ENCODE assay signal across 10 mouse cellular contexts in the genomic region with DNA sequence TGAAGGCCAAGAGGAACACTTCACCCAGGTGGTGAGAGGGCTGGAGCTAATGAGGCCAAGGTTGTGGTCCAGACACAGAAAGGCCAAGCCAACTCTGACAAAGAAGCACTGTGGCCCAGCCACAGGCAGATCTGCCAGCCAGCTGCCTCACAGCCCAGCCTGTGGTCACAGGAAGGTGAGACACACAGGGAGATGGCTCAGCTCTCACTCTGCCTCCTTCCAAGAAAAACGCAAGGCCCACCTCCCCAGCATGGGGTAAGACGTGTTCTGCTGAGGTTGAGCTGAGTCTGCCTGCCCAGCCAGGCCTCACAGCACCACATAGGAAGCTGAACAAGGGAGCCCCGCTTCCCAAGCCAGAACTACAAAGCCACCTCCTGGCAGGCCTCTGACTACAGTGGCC. TPM values are rescaled to one million over a fixed set of nuclear protein-coding genes. Genes with fewer than 3 reads are reported as not detected.
DNase-seq lines count a peak whose midpoint lies in the region; ATAC-seq and TF ChIP-seq lines count a peak whose summit lies in the region.
"Had no signal": no experiment of that assay in that cellular context is flagged by ENCODE, and none has a peak within 500 bp of the region (broad histone marks: within the 10 kb centered on the region; RNA-seq: fewer than 3 reads in every experiment).

No protein-coding gene starts in this region.

- CTCF ChIA-PET in Patski (lab: Charles Lee) = interaction anchor here (1.0 to 1.2 kb wide), 2 partner anchors 10 to 13 kb away, joined by 3 read pairs; no protein-coding TSS in a partner anchor

- no peak overlapping the region for H3K4me3 ChIP-seq in hindbrain, embryonic 13.5 days
- no peak overlapping the region for H3K4me3 ChIP-seq in hindbrain, embryonic 12.5 days
- H3K4me3 ChIP-seq: forebrain, embryonic 13.5 days had no signal

- H3K36me3 ChIP-seq in hindbrain, embryonic 13.5 days = no peaks in the 10 kb centered on the region
- 0 out of 2 replicates have a peak, but pooled peaks cover 4% of the 10 kb centered on the region for H3K36me3 ChIP-seq in hindbrain, embryonic 12.5 days

- DNase-seq in adrenal gland, adult (ENCODE audit: inconsistent age in 2 of 2, low spot score in 1 of 2) = peak; percentile 18 to 56
- DNase-seq in adrenal gland, postnatal 4 days (ENCODE audit: low spot score in 2 of 2) = no peak
- DNase-seq in Patski (ENCODE audit: low read depth, low spot score) = peak; percentile 64
- DNase-seq in heart, postnatal 10 days = peak; percentile 19 to 30
- no peak for DNase-seq in thymus, postnatal 10 days (ENCODE audit: low spot score in 2 of 2)

- POLR2A ChIA-PET in Patski (lab: Charles Lee) = no interaction called here

- no peak for TF ChIP-seq CTCF in Patski (IDR thresholded peaks at IDR 0.05)

- no peak for ATAC-seq in hindbrain, embryonic 13.5 days (ENCODE audit: low FRiP score)
- ATAC-seq in hindbrain, embryonic 12.5 days (ENCODE audit: low FRiP score) = no peak
- ATAC-seq in Patski = peak; percentile 70
- no peak for ATAC-seq in frontal cortex, adult (ENCODE audit: low TSS enrichment)
- ATAC-seq: activated CD4-positive, CD25-positive, alpha-beta regulatory T cell, adult 4 months; forebrain, embryonic 13.5 days had no signal

- no peaks in the 10 kb centered on the region for H3K27me3 ChIP-seq in hindbrain, embryonic 13.5 days
- no peaks in the 10 kb centered on the region for H3K27me3 ChIP-seq in hindbrain, embryonic 12.5 days
- H3K27me3 ChIP-seq in Patski = no peaks in the 10 kb centered on the region
- H3K27me3 ChIP-seq: forebrain, embryonic 13.5 days had no signal

- in situ Hi-C loops in Patski (cut with MboI; ENCODE audit: low pct_unique_long_range_greater_than_20kb) = no loop called here

- peaks cover 13% of the 10 kb centered on the region; the same call in 1 of the 2 replicates for H3K4me1 ChIP-seq in hindbrain, embryonic 13.5 days (replicated peaks)
- peaks cover 16% of the 10 kb centered on the region for H3K4me1 ChIP-seq in hindbrain, embryonic 12.5 days
- H3K4me1 ChIP-seq: forebrain, embryonic 13.5 days had no signal

- no peaks in the 10 kb centered on the region for H3K9me3 ChIP-seq in hindbrain, embryonic 13.5 days
- no peaks in the 10 kb centered on the region for H3K9me3 ChIP-seq in hindbrain, embryonic 12.5 days (replicated peaks)
- H3K9me3 ChIP-seq: forebrain, embryonic 13.5 days had no signal

- H3K27ac ChIP-seq in hindbrain, embryonic 13.5 days = peak overlapping the region; percentile 15; the same call in 1 of the 2 replicates
- no peak overlapping the region for H3K27ac ChIP-seq in hindbrain, embryonic 12.5 days
- H3K27ac ChIP-seq: forebrain, embryonic 13.5 days had no signal

- H3K9ac ChIP-seq in hindbrain, embryonic 13.5 days = 0 out of 2 replicates have a peak overlapping the region, but pooled peaks have one; percentile 11
- H3K9ac ChIP-seq in hindbrain, embryonic 12.5 days = no peak overlapping the region
- H3K9ac ChIP-seq: forebrain, embryonic 13.5 days had no signal

- intact Hi-C loops in heart, postnatal 10 days (cut with DNase I) = no loop called here

- 51% methylated on average over 3 of the region's 3 CpGs for WGBS in hindbrain, embryonic 13.5 days
- WGBS in hindbrain, embryonic 12.5 days = 55% methylated on average over 3 of the region's 3 CpGs

- H3K4me2 ChIP-seq in hindbrain, embryonic 13.5 days = no peak overlapping the region
- no peak overlapping the region for H3K4me2 ChIP-seq in hindbrain, embryonic 12.5 days (replicated peaks)
- H3K4me2 ChIP-seq: forebrain, embryonic 13.5 days had no signal

RNA-seq across cellular contexts. Expression of gene Hhat, which starts 34.5 kb away (rescaled TPM):
- 10 to 100 TPM; 14.4 to 15.1 TPM for total RNA-seq in adrenal gland, postnatal 4 days (2021)
- 3.6 and 4.6 TPM in 2 replicates for polyA plus RNA-seq in hindbrain, embryonic 13.5 days (2015; fragmentation: Nextera tagmentation; extraction: Ambion mirVana)
- polyA plus RNA-seq in hindbrain, embryonic 12.5 days (2016; fragmentation: Nextera tagmentation; extraction: Ambion mirVana) = 5.9 and 7.8 TPM in 2 replicates
- polyA plus RNA-seq in Patski (2021) = 5.2 TPM
- 1 to 10 TPM; 3.6 to 4.0 TPM for total RNA-seq in heart, postnatal 10 days (2021)

Comparison
In these comparisons a context has a peak if more than half of its experiments do, and no peak if none do; other contexts are left out.
1. DNase-seq: peak in adrenal gland, adult (2 of 2), Patski (single experiment) and heart, postnatal 10 days (2 of 2); none in adrenal gland, postnatal 4 days (0 of 2) and thymus, postnatal 10 days (0 of 2).